21 mouse cellular contexts compared by ENCODE assay signal in genomic region chr10:49768897-49769296, GRCm38 (mm10). TPM values are rescaled to one million over a fixed set of nuclear protein-coding genes. Genes with fewer than 3 reads are reported as not detected.
DNase-seq lines count a peak whose midpoint lies in the region; ATAC-seq and TF ChIP-seq lines count a peak whose summit lies in the region.
"Had no signal": no experiment of that assay in that cellular context is flagged by ENCODE, and none has a peak within 500 bp of the region (broad histone marks: within the 10 kb centered on the region; RNA-seq: fewer than 3 reads in every experiment).

No protein-coding gene starts in this region.

- no peak overlapping the region for H3K4me2 ChIP-seq in midbrain, embryonic 15.5 days
- no peak overlapping the region for H3K4me2 ChIP-seq in midbrain, postnatal 0 days (ENCODE audit: low read depth, low read length, poor library complexity, severe bottlenecking)
- H3K4me2 ChIP-seq: embryonic facial prominence, embryonic 12.5 days; forebrain, embryonic 12.5 days; heart, embryonic 13.5 days; hindbrain, embryonic 12.5 days had no signal

- H3K27ac ChIP-seq in midbrain, embryonic 15.5 days = no peak overlapping the region
- H3K27ac ChIP-seq in midbrain, postnatal 0 days (ENCODE audit: low read depth, low read length) = no peak overlapping the region
- H3K27ac ChIP-seq: embryonic facial prominence, embryonic 12.5 days; forebrain, embryonic 12.5 days; heart, embryonic 13.5 days; hindbrain, embryonic 12.5 days had no signal

- DNase-seq in cerebellum, adult 8-10 months = peak; percentile 32
- DNase-seq in cerebellum, postnatal 4 days (ENCODE audit: low spot score in 2 of 2) = no peak
- DNase-seq in midbrain, postnatal 0 days (ENCODE audit: low spot score) = no peak
- DNase-seq in cerebellum, postnatal 10 days = peak; percentile 68 to 71
- DNase-seq in gastrocnemius, postnatal 10 days = no peak
- no peak for DNase-seq in urinary bladder, adult 18-20 months (ENCODE audit: low spot score in 2 of 2)
- DNase-seq: adrenal gland, postnatal 14 days; forebrain, postnatal 0 days; gastrocnemius, postnatal 25 days; heart, postnatal 4 days; kidney, adult 2 months had no signal

- H3K9ac ChIP-seq in midbrain, embryonic 15.5 days = no peak overlapping the region
- no peak overlapping the region for H3K9ac ChIP-seq in midbrain, postnatal 0 days (replicated peaks; ENCODE audit: low read length, poor library complexity, severe bottlenecking)
- H3K9ac ChIP-seq: embryonic facial prominence, embryonic 12.5 days; forebrain, embryonic 12.5 days; forebrain, postnatal 0 days; heart, embryonic 13.5 days; hindbrain, embryonic 12.5 days had no signal

- peaks cover 3% of the 10 kb centered on the region for H3K4me1 ChIP-seq in midbrain, embryonic 15.5 days
- H3K4me1 ChIP-seq in midbrain, postnatal 0 days (ENCODE audit: insufficient read depth, low read length) = peaks cover 9% of the 10 kb centered on the region; the same call in 1 of the 2 replicates
- H3K4me1 ChIP-seq: embryonic facial prominence, embryonic 12.5 days; heart, embryonic 13.5 days; hindbrain, embryonic 12.5 days had no signal

- no peaks in the 10 kb centered on the region for H3K9me3 ChIP-seq in midbrain, embryonic 15.5 days
- H3K9me3 ChIP-seq in midbrain, postnatal 0 days (ENCODE audit: low read length) = no peaks in the 10 kb centered on the region
- H3K9me3 ChIP-seq: embryonic facial prominence, embryonic 12.5 days; forebrain, embryonic 12.5 days; heart, embryonic 13.5 days; hindbrain, embryonic 12.5 days had no signal

- no peak for TF ChIP-seq CTCF in midbrain, postnatal 0 days (IDR thresholded peaks at IDR 0.05)

- no peaks in the 10 kb centered on the region for H3K36me3 ChIP-seq in midbrain, embryonic 15.5 days (replicated peaks)
- no peaks in the 10 kb centered on the region for H3K36me3 ChIP-seq in midbrain, postnatal 0 days (ENCODE audit: insufficient read depth, low read length)
- H3K36me3 ChIP-seq: embryonic facial prominence, embryonic 12.5 days; forebrain, embryonic 12.5 days; heart, embryonic 13.5 days; hindbrain, embryonic 12.5 days had no signal

- no peak overlapping the region for H3K4me3 ChIP-seq in midbrain, embryonic 15.5 days
- H3K4me3 ChIP-seq in midbrain, postnatal 0 days (ENCODE audit: low read depth, low read length) = no peak overlapping the region
- H3K4me3 ChIP-seq: embryonic facial prominence, embryonic 12.5 days; forebrain, embryonic 12.5 days; heart, embryonic 13.5 days; hindbrain, embryonic 12.5 days had no signal

- peak; percentile 41; the same call in 1 of the 2 replicates for ATAC-seq in midbrain, embryonic 15.5 days (replicated peaks)
- ATAC-seq in midbrain, postnatal 0 days (ENCODE audit: low FRiP score) = no peak; the same call in 1 of the 2 replicates
- ATAC-seq: activated CD4-positive, CD25-positive, alpha-beta regulatory T cell, adult 4 months; forebrain, postnatal 0 days; intestine, embryonic 16.5 days; Patski had no signal

- no peaks in the 10 kb centered on the region for H3K27me3 ChIP-seq in midbrain, embryonic 15.5 days (replicated peaks)
- no peaks in the 10 kb centered on the region for H3K27me3 ChIP-seq in midbrain, postnatal 0 days (ENCODE audit: insufficient read depth, low read length)
- H3K27me3 ChIP-seq: CH12.LX; embryonic facial prominence, embryonic 12.5 days; forebrain, embryonic 12.5 days; heart, embryonic 13.5 days; hindbrain, embryonic 12.5 days; Patski had no signal

RNA-seq across cellular contexts. Expression of gene Grik2, which starts 19.7 kb away (rescaled TPM):
- 34.0 and 35.2 TPM in 2 replicates for polyA plus RNA-seq in midbrain, embryonic 15.5 days (2015; fragmentation: Nextera tagmentation; extraction: Ambion mirVana)
- total RNA-seq in midbrain, postnatal 0 days (2014; rRNA removed) = 145 and 151 TPM in 2 replicates
- polyA plus RNA-seq in midbrain, postnatal 0 days (2015; fragmentation: Nextera tagmentation; extraction: Ambion mirVana) = 25.6 and 28.7 TPM in 2 replicates
- total RNA-seq in gastrocnemius, postnatal 10 days (2021) = 1 to 10 TPM; 1.2 to 1.5 TPM
- total RNA-seq: CH12.LX; granulocyte monocyte progenitor cell, adult 5-6 weeks had no signal
- polyA plus RNA-seq: activated CD4-positive, CD25-positive, alpha-beta regulatory T cell, adult 4 months had no signal

Comparison
In these comparisons a context has a peak if more than half of its experiments do, and no peak if none do; other contexts are left out.
1. DNase-seq: peak in cerebellum, adult 8-10 months (single experiment) and cerebellum, postnatal 10 days (2 of 2); none in cerebellum, postnatal 4 days (0 of 2), midbrain, postnatal 0 days (single experiment), gastrocnemius, postnatal 10 days (single experiment) and urinary bladder, adult 18-20 months (0 of 2).
2. RNA of gene Grik2, which starts 19.7 kb away (total RNA-seq): 145 to 151 TPM in midbrain, postnatal 0 days; 1.2 to 1.5 TPM in gastrocnemius, postnatal 10 days; every median in the first group is over 10 times any median in the second.